Mouse (Mus musculus) central nervous system, embryonic 18 days (tissue): ENCODE results near the gene 6430571L13Rik. TPM values are rescaled to one million over a fixed set of nuclear protein-coding genes. Genes with fewer than 3 reads are reported as not detected.

Experiments used
- polyA plus RNA-seq: library from polyadenylated mRNA; depleted of rRNA; stranded (reverse); fragments of >200 nt; gene quantifications from 2 replicates; pipeline ENCODE4 v1.2.3, GENCODE M21; 2012; rRNA removed

6430571L13Rik gene
- polyA plus RNA-seq = 7.0 and 8.1 TPM in 2 replicates

DNA sequence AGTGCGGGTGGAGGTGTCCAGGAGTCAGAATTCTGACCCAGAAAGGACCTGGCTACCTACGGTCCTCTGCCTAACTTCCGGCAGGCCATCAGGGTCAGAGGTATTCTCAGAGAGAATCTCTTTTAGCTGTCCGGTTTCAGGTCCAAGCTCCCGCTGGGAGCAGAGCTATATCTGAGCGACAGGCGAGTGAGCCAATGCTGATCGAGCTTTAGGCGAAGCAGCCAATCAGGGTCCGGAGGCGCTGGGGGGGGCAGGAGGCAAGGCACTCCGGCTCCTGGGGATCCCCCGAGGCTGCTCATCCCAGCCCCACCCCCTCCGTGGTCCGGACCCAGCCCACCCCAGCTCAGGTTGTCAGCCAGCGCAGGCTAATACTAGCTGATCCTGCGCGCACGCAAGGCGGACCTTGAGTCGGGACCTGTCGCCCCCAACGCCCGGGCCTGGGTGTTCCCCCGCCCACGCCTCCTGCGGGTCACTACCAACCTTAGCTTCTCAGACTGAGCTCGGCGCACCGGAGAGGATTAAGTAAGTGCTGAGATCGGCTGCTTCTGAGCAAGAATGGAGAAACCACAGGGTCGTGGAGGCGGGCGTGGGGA is at the start of gene 6430571L13Rik:
Gene 6430571L13Rik (plus strand): TSS at position 336 of the 593 bp plus-strand sequence.

DNA sequence AAGGTAGTCTGAATTCAATTTTAAA is 44.6 kb upstream of the 6430571L13Rik start, which contains the start of gene Cish:
Gene Cish (plus strand): TSS at position 11 of the 25 bp plus-strand sequence.

GRCm38 (mm10) chr9:107338172-107338883 is 2.1 kb upstream of the 6430571L13Rik start, which contains the start of gene Hemk1:
Hemk1 (minus strand) TSS chr9:107338350.

DNA sequence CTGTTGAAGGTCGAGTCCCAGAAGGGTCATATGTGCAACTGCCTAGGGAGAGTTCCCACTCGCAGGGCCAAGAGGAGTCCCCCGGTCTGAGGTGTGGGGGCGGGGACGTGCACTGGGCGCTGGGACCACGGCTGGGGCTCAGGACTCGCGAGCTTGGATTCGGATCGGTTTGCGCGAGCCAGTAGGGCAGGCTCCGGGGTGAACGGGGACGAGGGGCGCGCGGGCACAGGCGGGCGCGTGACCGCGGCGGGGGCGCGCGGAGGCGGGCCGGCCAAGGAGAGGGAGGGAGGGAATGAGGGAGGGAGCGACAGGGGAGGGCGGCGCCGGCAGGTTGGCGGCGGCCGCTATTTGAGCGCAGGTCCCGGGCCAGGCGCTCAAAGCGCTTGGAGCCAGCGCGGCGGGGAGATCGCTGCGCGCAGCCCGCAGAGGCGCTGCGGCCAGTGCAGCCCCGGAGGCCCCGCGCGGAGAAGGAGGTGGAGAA is 59.1 kb downstream of the 6430571L13Rik start, which contains the start of gene Cacna2d2:
Gene Cacna2d2 (plus strand): TSS at position 122 of the 481 bp plus-strand sequence.

Other genes starting within 250 kb of the 6430571L13Rik start
- gene Dock3, start 108.7 kb upstream of the 6430571L13Rik start, polyA plus RNA-seq = 62.2 and 70.4 TPM in 2 replicates
- 2.1 and 2.8 TPM in 2 replicates for gene Mapkapk3, start 50.7 kb upstream of the 6430571L13Rik start, polyA plus RNA-seq
- 8.6 and 9.7 TPM in 2 replicates for gene Cish, start 44.6 kb upstream of the 6430571L13Rik start, polyA plus RNA-seq
- 26.8 and 30.0 TPM in 2 replicates for gene Hemk1, start 2.3 kb upstream of the 6430571L13Rik start, polyA plus RNA-seq
- gene Cacna2d2, start 59.0 kb downstream of the 6430571L13Rik start, polyA plus RNA-seq = 82.7 and 88.5 TPM in 2 replicates
- gene Tmem115, start 193.3 kb downstream of the 6430571L13Rik start, polyA plus RNA-seq = 33.6 and 34.5 TPM in 2 replicates
- 47.5 and 52.4 TPM in 2 replicates for gene Cyb561d2, start 201.6 kb downstream of the 6430571L13Rik start, polyA plus RNA-seq
- 87.7 and 93.2 TPM in 2 replicates for gene Nprl2, start 201.6 kb downstream of the 6430571L13Rik start, polyA plus RNA-seq
- 8.9 and 9.6 TPM in 2 replicates for gene Zmynd10, start 206.7 kb downstream of the 6430571L13Rik start, polyA plus RNA-seq
- 35.2 and 38.7 TPM in 2 replicates for gene Rassf1, start 211.0 kb downstream of the 6430571L13Rik start, polyA plus RNA-seq
- 96.7 and 108 TPM in 2 replicates for gene Tusc2, start 222.7 kb downstream of the 6430571L13Rik start, polyA plus RNA-seq
- gene Hyal2, start 227.3 kb downstream of the 6430571L13Rik start, polyA plus RNA-seq = 29.8 and 30.5 TPM in 2 replicates
- gene Hyal1, start 236.3 kb downstream of the 6430571L13Rik start, polyA plus RNA-seq = 2.5 and 2.8 TPM in 2 replicates
- gene Naa80, start 238.3 kb downstream of the 6430571L13Rik start, polyA plus RNA-seq = 16.6 and 19.8 TPM in 2 replicates
- 1.2 and 1.5 TPM in 2 replicates for gene Hyal3, start 240.2 kb downstream of the 6430571L13Rik start, polyA plus RNA-seq
- 20.6 and 24.7 TPM in 2 replicates for gene Ifrd2, start 247.0 kb downstream of the 6430571L13Rik start, polyA plus RNA-seq